Mouse (Mus musculus) midbrain, embryonic 14.5 days (tissue): ENCODE data around the gene Pyroxd1. TPM values are rescaled to one million over a fixed set of nuclear protein-coding genes. Genes with fewer than 3 reads are reported as not detected.
A peak's percentile ranks its signal among the peaks of the same experiment; 100 is the strongest.

Source experiments
- ATAC-seq: fragments of 200-750 bp; cut with Nextera tagmentation; 2 replicates; pipeline ENCODE4 v1.8.0; 2017; ENCODE audit warnings: moderate number of reproducible peaks, moderate library complexity; ENCODE audit not compliant: low FRiP score, low TSS enrichment
- DNase-seq: peaks from one replicate; pipeline ENCODE4 v3.0.0-alpha.2; 2015
- H3K27ac ChIP-seq: fragments of 300-500 bp; sonication (generic); replicated peaks from 2 replicates; pipeline ENCODE4 v1.5.1; 2014; ENCODE audit warnings: mild to moderate bottlenecking, low read depth, low read length, moderate library complexity
- H3K27me3 ChIP-seq: fragments of 300-500 bp; sonication (generic); 2 replicates; pipeline ENCODE4 v1.6.1; 2014; ENCODE audit warnings: low read length, control low read depth, mixed read lengths; ENCODE audit not compliant: control insufficient read depth, insufficient read depth
- H3K36me3 ChIP-seq: fragments of 300-500 bp; sonication (generic); 2 replicates; pipeline ENCODE4 v1.6.1; 2014; ENCODE audit warnings: low read length, control low read depth; ENCODE audit not compliant: control insufficient read depth, insufficient read depth
- H3K4me1 ChIP-seq: fragments of 300-500 bp; sonication (generic); 2 replicates; pipeline ENCODE4 v1.6.1; 2014; ENCODE audit warnings: mild to moderate bottlenecking, antibody characterized with exemption, low read length, control low read depth; ENCODE audit not compliant: control insufficient read depth, insufficient read depth
- H3K4me2 ChIP-seq: fragments of 300-500 bp; sonication (generic); 2 replicates; pipeline ENCODE4 v1.6.1; 2014; ENCODE audit warnings: mild to moderate bottlenecking, low read length, moderate library complexity
- H3K4me3 ChIP-seq: fragments of 300-500 bp; sonication (generic); replicated peaks from 2 replicates; pipeline ENCODE4 v1.5.1; 2014; ENCODE audit warnings: low read depth, low read length
- H3K9ac ChIP-seq: fragments of 300-500 bp; sonication (generic); replicated peaks from 2 replicates; pipeline ENCODE4 v1.6.1; 2014; ENCODE audit warnings: mild to moderate bottlenecking, low read length, moderate library complexity
- H3K9me3 ChIP-seq: fragments of 300-500 bp; sonication (generic); 2 replicates; pipeline ENCODE4 v1.6.1; 2016; ENCODE audit warnings: low read length, control low read depth, mixed read lengths; ENCODE audit not compliant: control insufficient read depth
- WGBS: fragments of 180-500 bp; shearing (Covaris S2); extraction: QIAGEN DNeasy Blood & Tissue Kit; methylation state at CpG from one replicate; pipeline ENCODE4 v1.1.7; 2014; 5-methylcytosine and 5-hydroxymethylcytosine counted together
- polyA plus RNA-seq: library from polyadenylated mRNA; unstranded; fragments of >200 nt; fragmentation: Nextera tagmentation; extraction: Ambion mirVana; gene quantifications from 2 replicates; pipeline ENCODE4 v1.2.1, GENCODE M21; 2014

Pyroxd1 gene
- polyA plus RNA-seq = 22.3 and 25.0 TPM in 2 replicates

- ATAC-seq (peak; percentile 93), DNase-seq (peak; percentile 97)
- peak within 1 kb of the TSS; percentile 67 for H3K4me2 ChIP-seq
- peak within 1 kb of the TSS; percentile 74 for H3K4me3 ChIP-seq
- peaks cover 4% of the 10 kb centered on the region; the same call in 1 of the 2 replicates for H3K4me1 ChIP-seq
- H3K36me3 ChIP-seq = peaks cover 18% of the 10 kb centered on the region
- WGBS = under 1% methylated on average over 48 of the region's 48 CpGs
- H3K9ac ChIP-seq = peak within 1 kb of the TSS; percentile 57
- peak within 1 kb of the TSS; percentile 78 for H3K27ac ChIP-seq
- H3K9me3 ChIP-seq = no peaks in the 10 kb centered on the region
- no peaks in the 10 kb centered on the region for H3K27me3 ChIP-seq
These were observed at the start of gene Pyroxd1 for GRCm38 (mm10) chr6:142345440-142346038. Gene Pyroxd1 (plus strand): TSS chr6:142345654.

GRCm38 (mm10) chr6:142298098-142298497 lies 47.4 kb upstream of the Pyroxd1 start, which contains the start of gene Iapp:
Gene Iapp (plus strand): TSS chr6:142298423.
- Histone ChIP-seq H3K4me2 (no peak within 1 kb of the TSS), H3K4me1 (no peaks in the 10 kb centered on the region), H3K4me3 (no peak within 1 kb of the TSS), H3K27me3 (no peaks in the 10 kb centered on the region), H3K36me3 (no peaks in the 10 kb centered on the region), H3K27ac (no peak within 1 kb of the TSS), H3K9me3 (no peaks in the 10 kb centered on the region), H3K9ac (no peak within 1 kb of the TSS)
- no peak for DNase-seq
- 70% methylated on average over 4 of the region's 4 CpGs for WGBS
- ATAC-seq = no peak

DNA sequence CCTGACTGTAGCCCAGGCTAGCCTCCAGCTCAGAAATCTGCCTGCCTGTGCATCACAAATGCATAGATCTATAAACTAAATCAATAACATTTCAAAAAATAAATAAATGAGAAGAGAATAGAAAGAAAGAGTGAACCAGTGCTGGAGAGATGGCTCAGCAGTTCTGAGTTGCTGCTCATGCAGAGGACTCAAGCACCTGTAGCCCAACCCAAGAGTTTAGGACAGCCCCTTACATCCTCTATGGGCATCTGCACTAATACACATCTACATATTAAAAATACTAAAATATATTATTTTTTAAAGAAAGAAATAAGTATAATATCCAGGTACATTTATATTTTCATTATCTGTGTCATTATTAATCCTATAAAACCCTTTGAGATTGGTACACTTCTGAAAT lies 40.4 kb upstream of the Pyroxd1 start:
- H3K27ac ChIP-seq = no peak overlapping the region
- H3K9ac ChIP-seq = no peak overlapping the region
- no peaks in the 10 kb centered on the region for H3K36me3 ChIP-seq
- peaks cover 5% of the 10 kb centered on the region for H3K9me3 ChIP-seq
- no peaks in the 10 kb centered on the region for H3K4me1 ChIP-seq
- H3K27me3 ChIP-seq = no peaks in the 10 kb centered on the region
- DNase-seq = no peak
- no peak overlapping the region for H3K4me3 ChIP-seq
- no peak for ATAC-seq
- no peak overlapping the region for H3K4me2 ChIP-seq

DNA sequence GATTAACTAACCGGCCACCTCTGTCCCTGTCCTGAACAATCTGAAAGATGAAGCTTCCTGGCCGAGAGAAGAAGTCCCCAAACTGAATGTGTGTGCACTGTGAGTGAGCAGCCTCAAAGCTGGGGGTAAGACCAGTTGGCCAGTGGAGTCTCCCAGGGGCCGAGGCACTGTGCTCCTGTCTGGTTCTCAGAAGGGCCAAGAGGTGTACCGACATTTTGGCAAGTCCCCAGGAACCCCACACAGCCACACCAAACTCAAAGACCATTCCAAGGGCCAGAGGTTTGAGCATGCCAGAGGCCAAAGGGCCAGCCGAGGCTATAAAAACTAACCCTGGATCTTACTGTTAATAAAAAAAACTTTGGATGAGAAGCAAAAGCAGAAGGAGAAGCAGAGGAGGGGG lies 31.2 kb upstream of the Pyroxd1 start:
- H3K27me3 ChIP-seq = no peaks in the 10 kb centered on the region
- DNase-seq (no peak), ATAC-seq (no peak; the same call in 1 of the 2 replicates)
- H3K9me3 ChIP-seq = peaks cover 5% of the 10 kb centered on the region
- H3K4me1 ChIP-seq = no peaks in the 10 kb centered on the region
- 84% methylated on average over 5 of the region's 5 CpGs for WGBS
- H3K36me3 ChIP-seq = no peaks in the 10 kb centered on the region
- no peak overlapping the region for H3K27ac ChIP-seq
- no peak overlapping the region for H3K9ac ChIP-seq
- no peak overlapping the region for H3K4me2 ChIP-seq
- no peak overlapping the region for H3K4me3 ChIP-seq

- no peak overlapping the region for H3K4me3 ChIP-seq
- H3K36me3 ChIP-seq = no peaks in the 10 kb centered on the region
- no peaks in the 10 kb centered on the region for H3K27me3 ChIP-seq
- H3K9ac ChIP-seq = no peak overlapping the region
- H3K4me2 ChIP-seq = no peak overlapping the region
- H3K9me3 ChIP-seq = no peaks in the 10 kb centered on the region
- ATAC-seq (no peak), DNase-seq (no peak)
- H3K27ac ChIP-seq = no peak overlapping the region
- no peaks in the 10 kb centered on the region for H3K4me1 ChIP-seq
These were observed 28.3 kb upstream of the Pyroxd1 start for GRCm38 (mm10) chr6:142317106-142317505.

DNA sequence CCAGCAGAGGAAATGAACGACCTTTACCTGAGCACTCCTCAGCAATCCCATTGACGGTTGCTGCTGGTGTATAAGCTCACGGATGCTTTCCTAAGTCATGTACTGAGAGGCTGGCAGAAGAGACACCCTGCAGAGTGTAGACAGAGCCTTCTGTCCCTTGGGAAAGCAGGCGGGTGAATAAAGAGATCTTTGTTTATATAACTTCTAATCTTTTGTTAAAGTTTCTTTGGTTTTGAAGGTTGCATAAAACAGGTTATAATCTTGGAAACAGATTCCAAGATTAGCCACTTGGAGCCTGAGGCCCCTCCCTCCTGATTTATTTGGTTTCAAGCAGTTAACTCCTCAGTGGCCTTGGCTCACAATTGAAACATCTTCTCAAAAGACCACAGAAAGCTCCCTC lies 22.6 kb upstream of the Pyroxd1 start, which contains the start of gene Slco1a5:
TSS of gene Slco1a5 (minus strand) at position 101 of the 400 bp plus-strand sequence.
- 6% methylated on average over 4 of the region's 4 CpGs for WGBS
- DNase-seq = no peak
- H3K4me3 ChIP-seq = no peak within 1 kb of the TSS

GRCm38 (mm10) chr6:142326598-142326997 lies 18.9 kb upstream of the Pyroxd1 start:
- 0 out of 2 replicates have a peak, but pooled peaks cover 4% of the 10 kb centered on the region for H3K4me1 ChIP-seq
- H3K4me3 ChIP-seq = no peak overlapping the region
- ATAC-seq (no peak), DNase-seq (no peak)
- H3K36me3 ChIP-seq = no peaks in the 10 kb centered on the region
- H3K9ac ChIP-seq = no peak overlapping the region
- no peaks in the 10 kb centered on the region for H3K27me3 ChIP-seq
- 78% methylated on average over 3 of the region's 3 CpGs for WGBS
- H3K27ac ChIP-seq = no peak overlapping the region
- no peak overlapping the region for H3K4me2 ChIP-seq
- no peaks in the 10 kb centered on the region for H3K9me3 ChIP-seq

More for the DNA sequence above, 22.6 kb upstream of the Pyroxd1 start, which contains the start of gene Slco1a5:
- no peaks in the 10 kb centered on the region for H3K9me3 ChIP-seq
- H3K4me1 ChIP-seq = 0 out of 2 replicates have a peak, but pooled peaks cover 4% of the 10 kb centered on the region
- H3K27ac ChIP-seq = no peak within 1 kb of the TSS
- no peak within 1 kb of the TSS for H3K4me2 ChIP-seq
- no peaks in the 10 kb centered on the region for H3K27me3 ChIP-seq
- no peak for ATAC-seq
- H3K36me3 ChIP-seq = no peaks in the 10 kb centered on the region
- H3K9ac ChIP-seq = no peak within 1 kb of the TSS

GRCm38 (mm10) chr6:142329201-142329600 lies 16.3 kb upstream of the Pyroxd1 start:
- WGBS = 68% methylated on average over 1 of the region's 1 CpGs
- Histone ChIP-seq H3K4me2 (no peak overlapping the region), H3K27ac (no peak overlapping the region), H3K27me3 (no peaks in the 10 kb centered on the region), H3K9me3 (no peaks in the 10 kb centered on the region), H3K36me3 (no peaks in the 10 kb centered on the region), H3K4me3 (no peak overlapping the region), H3K4me1 (no peaks in the 10 kb centered on the region), H3K9ac (no peak overlapping the region)
- ATAC-seq = no peak
- no peak for DNase-seq

DNA sequence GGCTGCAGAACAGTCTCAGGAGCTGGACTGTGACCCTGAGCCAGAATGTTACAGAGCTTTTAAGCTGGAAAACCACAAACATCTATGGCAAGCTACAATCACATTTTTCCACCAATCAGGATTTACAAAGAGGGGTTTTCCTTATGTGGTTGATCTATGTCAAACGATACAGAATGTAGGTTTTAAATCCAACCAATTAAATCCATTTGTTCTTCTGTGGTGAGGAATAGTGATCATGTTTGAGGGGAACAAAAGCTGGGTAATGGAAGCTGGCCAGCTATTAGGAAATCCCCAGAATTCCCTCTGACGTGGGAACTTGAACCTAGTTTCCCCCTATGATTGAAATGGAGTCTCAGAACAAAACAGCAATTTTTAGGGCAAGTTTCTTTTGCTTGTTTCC lies 6.5 kb upstream of the Pyroxd1 start:
- ATAC-seq (no peak), DNase-seq (no peak)
- Histone ChIP-seq H3K9me3 (no peaks in the 10 kb centered on the region), H3K4me2 (no peak overlapping the region), H3K4me1 (no peaks in the 10 kb centered on the region), H3K27me3 (no peaks in the 10 kb centered on the region), H3K27ac (no peak overlapping the region), H3K36me3 (no peaks in the 10 kb centered on the region), H3K9ac (no peak overlapping the region), H3K4me3 (no peak overlapping the region)
- 77% methylated on average over 2 of the region's 2 CpGs for WGBS
